Mouse (Mus musculus) bone marrow macrophage, adult 2 months (primary cell): ENCODE data around the gene Arl5c. TPM values are rescaled to one million over a fixed set of nuclear protein-coding genes. Genes with fewer than 3 reads are reported as not detected.
"Not testable (repeated sequence)": the region's sequence is repeated elsewhere in the genome, so short reads cannot be mapped to it uniquely, and the experiment has no call there.

Source experiments
- H3K27ac ChIP-seq: 2 replicates; pipeline ENCODE4 v1.5.1; 2012; ENCODE audit warnings: low read depth, low read length; ENCODE audit not compliant: insufficient read depth
- H3K4me1 ChIP-seq: 2 replicates; pipeline ENCODE4 v1.6.1; 2012; ENCODE audit warnings: low read length; ENCODE audit not compliant: control insufficient read depth, insufficient read depth
- H3K4me3 ChIP-seq: 2 replicates; pipeline ENCODE4 v1.5.1; 2012; ENCODE audit warnings: mild to moderate bottlenecking, low read length, moderate library complexity; ENCODE audit not compliant: insufficient read depth
- CTCF ChIP-seq: IDR thresholded peaks from 2 replicates; pipeline ENCODE4 v1.5.1; 2012; ENCODE audit warnings: low read depth, mild to moderate bottlenecking, low read length, moderate library complexity
- POLR2A ChIP-seq: IDR thresholded peaks from 2 replicates; pipeline ENCODE4 v1.6.1; 2012; ENCODE audit warnings: mild to moderate bottlenecking, low read depth, low read length, borderline replicate concordance
- polyA plus RNA-seq: library from polyadenylated mRNA; stranded (reverse); fragments of >200 nt; gene quantifications from 2 replicates; pipeline ENCODE4 v1.2.4, GENCODE M21; 2012; ENCODE audit not compliant: missing spikeins, insufficient read depth, insufficient read length

Arl5c gene
- polyA plus RNA-seq, 1 experiment, result 128 TPM

GRCm38 (mm10) chr11:97954469-97955141 is 41.4 kb downstream of the Arl5c start:
- no peak overlapping the region for H3K4me3 ChIP-seq
- TF ChIP-seq POLR2A, result no peak
- no peak for TF ChIP-seq CTCF
- H3K27ac ChIP-seq, result no peak overlapping the region
- H3K4me1 ChIP-seq, result peaks cover 16% of the 10 kb centered on the region

GRCm38 (mm10) chr11:97953939-97954275 is 42.1 kb downstream of the Arl5c start:
- Histone ChIP-seq H3K4me1 (peaks cover 11% of the 10 kb centered on the region), H3K4me3 (no peak overlapping the region), H3K27ac (no peak overlapping the region)
- TF ChIP-seq POLR2A, result no peak
- TF ChIP-seq CTCF, result no peak

- H3K27ac ChIP-seq, result no peak overlapping the region
- peaks cover 7% of the 10 kb centered on the region for H3K4me1 ChIP-seq
- TF ChIP-seq CTCF (no peak), POLR2A (no peak)
- no peak overlapping the region for H3K4me3 ChIP-seq
Measured at GRCm38 (mm10) chr11:97953179-97953938, 42.6 kb downstream of the Arl5c start.

- TF ChIP-seq POLR2A (no peak), CTCF (no peak)
Measured at GRCm38 (mm10) chr11:97952367-97953006, 43.5 kb downstream of the Arl5c start.

GRCm38 (mm10) chr11:97949703-97950475 is 46.1 kb downstream of the Arl5c start:
- H3K27ac ChIP-seq, result no peak overlapping the region
- H3K4me1 ChIP-seq, result peaks cover 4% of the 10 kb centered on the region
- no peak for TF ChIP-seq CTCF
- no peak for TF ChIP-seq POLR2A
- no peak overlapping the region for H3K4me3 ChIP-seq

More at GRCm38 (mm10) chr11:97952367-97953006, 43.5 kb downstream of the Arl5c start:
- Histone ChIP-seq H3K4me3 (no peak overlapping the region), H3K4me1 (peaks cover 7% of the 10 kb centered on the region), H3K27ac (no peak overlapping the region)

- H3K27ac ChIP-seq, result no peak overlapping the region
- peaks cover 4% of the 10 kb centered on the region for H3K4me1 ChIP-seq
- no peak overlapping the region for H3K4me3 ChIP-seq
- TF ChIP-seq POLR2A (no peak), CTCF (no peak)
Measured at GRCm38 (mm10) chr11:97947426-97947825, 48.6 kb downstream of the Arl5c start.

- peak overlapping the region; percentile 7; the same call in 1 of the 2 replicates for H3K4me3 ChIP-seq
Measured at GRCm38 (mm10) chr11:97945738-97946289, 50.2 kb downstream of the Arl5c start.

GRCm38 (mm10) chr11:97945031-97945430 is 51.0 kb downstream of the Arl5c start:
- peaks cover 4% of the 10 kb centered on the region for H3K4me1 ChIP-seq
- TF ChIP-seq CTCF, result no peak
- no peak for TF ChIP-seq POLR2A
- H3K4me3 ChIP-seq, result no peak overlapping the region
- H3K27ac ChIP-seq, result no peak overlapping the region

More at GRCm38 (mm10) chr11:97945738-97946289, 50.2 kb downstream of the Arl5c start:
- H3K27ac ChIP-seq, H3K4me1 ChIP-seq: not testable (repeated sequence)

- no peak overlapping the region for H3K4me3 ChIP-seq
- TF ChIP-seq POLR2A (no peak), CTCF (no peak)
- H3K27ac ChIP-seq, result no peak overlapping the region
- peaks cover 4% of the 10 kb centered on the region for H3K4me1 ChIP-seq
Measured at GRCm38 (mm10) chr11:97943256-97943655, 52.7 kb downstream of the Arl5c start.
